Mouse (Mus musculus) kidney, adult 2 months (tissue): Measurements from ENCODE around the gene Serpina12. TPM values are rescaled to one million over a fixed set of nuclear protein-coding genes. Genes with fewer than 3 reads are reported as not detected.

Source experiments
- DNase-seq: peaks from one replicate; pipeline ENCODE4 v3.0.0; 2021
- H3K27ac ChIP-seq: fragments of 200-500 bp; 2 replicates; pipeline ENCODE4 v1.5.1; 2012; ENCODE audit warnings: low read depth, low read length, control low read depth, inconsistent platforms; ENCODE audit not compliant: insufficient read depth
- H3K27me3 ChIP-seq: fragments of 200-500 bp; replicated peaks from 2 replicates; pipeline ENCODE4 v1.6.1; 2012; ENCODE audit warnings: mild to moderate bottlenecking, moderate library complexity, low read length, inconsistent platforms; ENCODE audit not compliant: control insufficient read depth, insufficient read depth
- H3K36me3 ChIP-seq: fragments of 200-500 bp; 2 replicates; pipeline ENCODE4 v1.6.1; 2012; ENCODE audit warnings: mild to moderate bottlenecking, moderate library complexity, low read length, inconsistent platforms; ENCODE audit not compliant: control insufficient read depth, insufficient read depth
- H3K4me1 ChIP-seq: fragments of 200-500 bp; 2 replicates; pipeline ENCODE4 v1.6.1; 2011; ENCODE audit warnings: low read length; ENCODE audit not compliant: control insufficient read depth, insufficient read depth
- H3K4me3 ChIP-seq: fragments of 200-500 bp; 2 replicates; pipeline ENCODE4 v1.5.1; 2011; ENCODE audit warnings: mild to moderate bottlenecking, low read depth, low read length, control low read depth; ENCODE audit not compliant: insufficient read depth
- CTCF ChIP-seq: fragments of 200-500 bp; conservative IDR thresholded peaks from 2 replicates; pipeline ENCODE4 v1.5.1; 2011; ENCODE audit warnings: low read depth, mild to moderate bottlenecking, control low read depth, low read length, moderate library complexity, mixed read lengths; ENCODE audit not compliant: insufficient read depth, insufficient read length
- WGBS: fragments of 180-500 bp; shearing (Covaris S2); methylation state at CpG from one replicate; pipeline ENCODE4 v1.1.7; 2018; 5-methylcytosine and 5-hydroxymethylcytosine counted together
- polyA plus RNA-seq: library from polyadenylated mRNA; depleted of rRNA; stranded (reverse); fragments of >200 nt; gene quantifications from 2 replicates; pipeline ENCODE4 v1.2.3, GENCODE M21; 2012; rRNA removed

Gene Serpina12
- polyA plus RNA-seq, 1 experiment: not detected

GRCm38 (mm10) chr12:103981646-103982360 lies 62.4 kb downstream of the Serpina12 start:
- 80% methylated on average over 7 of the region's 7 CpGs for WGBS
- no peak for TF ChIP-seq CTCF
- no peak overlapping the region for H3K27ac ChIP-seq
- H3K4me3 ChIP-seq: no peak overlapping the region
- no peak for DNase-seq
- H3K27me3 ChIP-seq: no peaks in the 10 kb centered on the region
- no peaks in the 10 kb centered on the region for H3K36me3 ChIP-seq
- no peaks in the 10 kb centered on the region for H3K4me1 ChIP-seq

Other genes starting within 250 kb of the Serpina12 start
- gene Serpina1b, start 214.1 kb downstream of the Serpina12 start, polyA plus RNA-seq: 1.3 and 1.5 TPM in 2 replicates
- 11.3 and 16.6 TPM in 2 replicates for gene Serpina1a, start 180.9 kb downstream of the Serpina12 start, polyA plus RNA-seq
- 3.2 and 4.0 TPM in 2 replicates for gene Serpina1c, start 139.6 kb downstream of the Serpina12 start, polyA plus RNA-seq
- 0.18 and 3.5 TPM in 2 replicates for gene Serpina1e, start 85.5 kb downstream of the Serpina12 start, polyA plus RNA-seq
- 0.11 TPM in 1 of 2 replicates, not detected in the other for gene Serpina11, start 54.5 kb downstream of the Serpina12 start, polyA plus RNA-seq
- gene Serpina9, start 30.7 kb downstream of the Serpina12 start, polyA plus RNA-seq: not detected in 2 replicates
- gene Serpina5, start 56.7 kb upstream of the Serpina12 start, polyA plus RNA-seq: not detected in 2 replicates
- gene Serpina3a, start 68.3 kb upstream of the Serpina12 start, polyA plus RNA-seq: not detected in 2 replicates
- gene Serpina3b, start 83.6 kb upstream of the Serpina12 start, polyA plus RNA-seq: not detected in 2 replicates
- gene Serpina3c, start 109.4 kb upstream of the Serpina12 start, polyA plus RNA-seq: 1.0 and 2.2 TPM in 2 replicates
- 0.12 and 0.70 TPM in 2 replicates for gene Serpina3f, start 170.1 kb upstream of the Serpina12 start, polyA plus RNA-seq
- 3.7 and 8.2 TPM in 2 replicates for gene Serpina3g, start 191.8 kb upstream of the Serpina12 start, polyA plus RNA-seq
- 0.07 and 0.08 TPM in 2 replicates for gene Serpina3i, start 218.7 kb upstream of the Serpina12 start, polyA plus RNA-seq